Mouse (Mus musculus) c-Kit-positive CD71-negative TER-119-negative erythroid progenitor cells, embryonic 14.5 days (primary cell): ENCODE data around the gene Slc50a1.

Source experiments
- DNase-seq: peaks from one replicate; pipeline ENCODE4 v3.0.0-alpha.2; 2013; ENCODE audit warnings: low read depth

Gene Slc50a1

GRCm38 (mm10) chr3:89262417-89262816 lies 8.0 kb downstream of the Slc50a1 start:
- no peak for DNase-seq

DNA sequence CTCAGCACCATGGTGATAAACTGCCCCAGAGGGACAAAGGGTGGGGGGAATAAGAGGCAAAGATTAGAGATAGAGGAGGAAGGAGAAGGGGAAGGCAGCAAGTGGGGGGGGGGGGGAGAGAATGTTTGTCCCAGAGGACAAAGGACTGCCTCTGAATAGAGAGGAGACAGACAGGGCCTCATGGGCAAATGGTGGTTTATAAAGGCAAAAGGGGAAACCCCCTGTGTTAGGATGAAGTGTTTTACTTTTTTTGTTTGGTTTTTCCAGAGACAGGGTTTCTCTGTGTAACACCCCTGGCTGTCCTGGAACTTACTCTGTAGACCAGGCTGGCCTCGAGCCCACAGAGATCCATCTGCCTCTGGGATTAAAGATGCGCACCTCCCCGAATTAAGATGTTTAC lies 10.2 kb downstream of the Slc50a1 start:
- no peak for DNase-seq

- DNase-seq: no peak
Observed at GRCm38 (mm10) chr3:89259076-89259475, 11.3 kb downstream of the Slc50a1 start, which contains the start of gene Dpm3. TSS of gene Dpm3 (plus strand) at chr3:89259358.

GRCm38 (mm10) chr3:89256177-89256576 lies 14.2 kb downstream of the Slc50a1 start:
- no peak for DNase-seq

- no peak for DNase-seq
Observed at GRCm38 (mm10) chr3:89254994-89255393, 15.4 kb downstream of the Slc50a1 start.

- DNase-seq: no peak
Observed at GRCm38 (mm10) chr3:89251365-89251895, 18.9 kb downstream of the Slc50a1 start.

- no peak for DNase-seq
Observed at GRCm38 (mm10) chr3:89250435-89251040, 19.8 kb downstream of the Slc50a1 start.

DNA sequence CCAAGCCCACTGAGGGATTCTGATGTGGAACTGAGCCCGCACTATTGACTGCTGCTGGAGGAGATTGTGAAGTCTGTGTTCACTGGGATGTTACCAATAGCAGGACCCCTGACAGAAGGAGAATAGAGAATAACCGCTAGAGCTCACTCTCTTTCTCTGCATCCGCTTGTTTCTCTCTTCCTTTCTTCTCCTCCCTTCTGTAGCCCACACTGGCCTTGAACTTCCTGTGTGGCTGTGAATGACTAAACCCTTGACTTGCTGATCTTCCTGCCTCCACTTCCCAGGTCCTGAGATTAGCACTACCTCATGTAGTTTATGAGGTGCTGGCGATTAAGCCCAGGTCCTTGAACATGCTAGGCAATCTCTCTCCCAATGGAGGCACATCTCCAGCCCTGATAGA lies 22.9 kb downstream of the Slc50a1 start:
- DNase-seq: no peak

GRCm38 (mm10) chr3:89246261-89247100 lies 23.9 kb downstream of the Slc50a1 start, which contains the start of gene Trim46:
TSS of gene Trim46 (minus strand) at chr3:89246309.
- DNase-seq: peak; percentile 89

GRCm38 (mm10) chr3:89245688-89246171 lies 24.6 kb downstream of the Slc50a1 start, which contains the start of gene Krtcap2:
TSS of gene Krtcap2 (plus strand) at chr3:89245966.
- no peak for DNase-seq

- no peak for DNase-seq
Observed at GRCm38 (mm10) chr3:89244982-89245687, 25.2 kb downstream of the Slc50a1 start.

- no peak for DNase-seq
Observed at GRCm38 (mm10) chr3:89244158-89244981, 26.0 kb downstream of the Slc50a1 start.

DNA sequence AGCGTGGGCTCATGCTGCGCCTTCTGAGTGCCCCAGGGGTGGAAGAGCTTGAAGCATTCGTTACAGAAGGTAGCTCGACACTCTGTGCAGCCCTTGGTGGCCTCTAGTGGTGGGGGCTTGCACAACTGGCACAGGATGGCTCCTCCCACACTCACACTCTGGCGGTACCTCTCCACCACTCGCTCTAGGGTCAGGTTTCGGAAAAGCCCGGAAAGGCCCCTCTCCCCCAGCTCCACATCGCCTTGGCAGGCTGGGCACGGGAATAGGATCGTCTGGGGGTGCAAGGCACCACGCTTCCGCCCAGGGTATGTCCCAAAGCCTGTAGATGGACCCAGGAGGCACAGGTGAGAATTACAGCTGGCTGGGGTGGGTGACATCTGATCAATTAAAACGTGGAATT lies 26.8 kb downstream of the Slc50a1 start:
- DNase-seq: no peak

DNA sequence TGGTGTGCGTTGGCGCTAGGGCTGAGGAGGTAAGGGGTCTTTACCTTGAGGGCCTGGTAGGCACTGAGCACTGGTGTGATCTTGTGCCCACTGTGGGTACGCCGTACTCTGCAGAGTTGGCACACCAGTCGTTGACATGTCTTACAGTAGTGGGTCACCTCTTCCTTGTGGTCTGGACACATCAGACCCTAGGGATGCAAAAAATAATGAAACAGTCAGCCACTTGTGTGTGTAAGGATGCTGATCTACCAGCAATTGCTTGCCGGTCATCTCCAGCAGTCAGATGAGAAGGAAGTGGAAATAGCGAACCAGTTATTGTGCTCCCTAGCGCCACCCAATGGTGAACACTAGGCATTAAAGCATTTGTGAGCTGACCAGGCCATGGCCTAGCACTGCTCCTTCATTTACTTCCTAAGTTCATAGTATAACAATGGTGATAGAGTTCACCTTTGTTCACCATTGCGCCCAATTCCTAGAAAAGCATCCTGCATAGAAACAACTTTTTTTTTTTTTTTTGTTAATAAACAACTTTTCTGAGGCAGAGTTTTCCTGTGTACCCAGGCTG lies 28.0 kb downstream of the Slc50a1 start:
- peak; percentile 71 for DNase-seq

DNA sequence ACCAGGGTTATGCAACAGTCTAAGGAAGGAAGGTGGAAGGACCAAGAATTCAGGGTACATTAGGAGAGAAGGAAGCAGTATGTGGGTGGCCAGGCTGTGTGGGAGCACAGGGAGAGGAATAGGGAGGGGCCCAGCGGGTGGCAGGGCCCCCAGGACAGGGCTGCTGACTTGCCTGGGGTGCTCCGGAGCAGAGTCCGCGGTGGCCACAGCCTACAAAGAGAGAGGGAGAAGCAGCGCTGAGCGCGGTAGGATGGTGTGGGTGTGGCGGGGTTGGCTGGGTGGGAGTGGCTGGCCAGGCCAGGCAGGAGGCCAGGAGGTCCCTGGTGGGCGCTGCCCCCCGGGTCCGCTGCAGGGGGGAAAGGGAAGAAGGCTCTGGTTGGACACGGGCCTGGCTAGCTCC lies 31.9 kb downstream of the Slc50a1 start:
- DNase-seq: no peak

- DNase-seq: no peak
Observed at GRCm38 (mm10) chr3:89237682-89238081, 32.7 kb downstream of the Slc50a1 start.

DNA sequence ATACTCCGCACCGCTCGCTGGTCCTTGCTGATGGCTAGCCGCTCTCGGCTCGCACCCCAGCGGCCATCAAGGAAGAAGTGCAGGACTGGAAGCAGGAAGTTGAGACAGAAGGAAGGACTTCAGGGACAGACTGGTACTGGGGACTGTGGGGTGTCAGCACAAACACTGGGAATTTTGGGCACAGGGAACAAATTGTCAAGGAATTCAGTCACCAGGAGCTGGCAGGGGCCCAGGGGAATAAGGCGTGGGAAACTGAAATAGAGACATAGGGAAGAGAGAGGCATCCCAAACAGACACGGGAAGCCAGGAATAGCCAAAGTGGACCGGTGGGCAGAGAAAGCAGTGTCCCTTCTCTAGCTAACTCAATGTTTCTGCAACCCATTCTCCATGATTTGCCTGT lies 33.9 kb downstream of the Slc50a1 start:
- DNase-seq: no peak

GRCm38 (mm10) chr3:89233562-89234110 lies 36.7 kb downstream of the Slc50a1 start:
- no peak for DNase-seq

- no peak for DNase-seq
Observed at GRCm38 (mm10) chr3:89232614-89233013, 37.8 kb downstream of the Slc50a1 start.

- no peak for DNase-seq
Observed at GRCm38 (mm10) chr3:89231772-89232275, 38.5 kb downstream of the Slc50a1 start.
